Mouse (Mus musculus): ENCODE results near the gene Aif1.

The Aif1 gene

DNA sequence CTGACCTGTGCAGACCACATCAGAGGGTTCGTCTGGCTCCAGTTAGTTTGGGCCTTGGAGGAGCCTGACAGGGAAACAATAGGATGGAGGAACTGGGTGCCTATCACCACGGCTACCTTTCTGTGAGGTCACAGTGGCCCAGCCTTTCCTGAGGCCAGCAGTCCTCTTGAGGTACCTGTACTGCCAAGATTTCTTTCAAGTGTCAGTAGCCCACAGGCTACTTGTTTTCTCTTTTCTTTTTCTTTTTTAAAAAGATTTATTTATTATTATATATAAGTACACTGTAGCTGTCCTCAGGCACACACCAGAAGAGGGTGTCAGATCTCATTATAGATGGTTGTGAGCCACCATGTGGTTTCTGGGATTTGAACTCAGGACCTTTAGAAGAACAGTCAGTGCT lies at the start of gene Aif1:
Gene Aif1, minus strand, starts transcription at position 101 of the 400 bp plus-strand sequence.
- DNase-seq = no peak

DNA sequence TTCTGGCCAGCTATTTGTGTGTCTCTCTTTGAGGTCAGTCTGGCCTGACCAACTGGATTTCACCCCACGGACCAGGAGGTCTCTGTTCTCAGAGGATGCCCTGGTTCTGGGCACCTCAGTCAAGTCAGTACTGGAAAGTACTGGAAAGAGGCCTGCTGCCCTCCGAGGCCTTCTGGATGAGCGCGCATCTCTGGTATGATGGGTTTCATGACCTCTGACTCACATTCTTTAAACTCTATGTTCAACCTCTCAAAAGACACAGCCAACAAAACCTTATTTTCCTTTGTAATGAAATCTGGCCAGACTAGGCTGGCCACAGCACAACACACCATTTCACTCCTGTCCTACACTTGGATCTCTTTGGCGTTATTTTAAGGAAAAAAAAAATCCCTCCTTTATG lies 49.6 kb upstream of the Aif1 start:
- no peak for DNase-seq

DNA sequence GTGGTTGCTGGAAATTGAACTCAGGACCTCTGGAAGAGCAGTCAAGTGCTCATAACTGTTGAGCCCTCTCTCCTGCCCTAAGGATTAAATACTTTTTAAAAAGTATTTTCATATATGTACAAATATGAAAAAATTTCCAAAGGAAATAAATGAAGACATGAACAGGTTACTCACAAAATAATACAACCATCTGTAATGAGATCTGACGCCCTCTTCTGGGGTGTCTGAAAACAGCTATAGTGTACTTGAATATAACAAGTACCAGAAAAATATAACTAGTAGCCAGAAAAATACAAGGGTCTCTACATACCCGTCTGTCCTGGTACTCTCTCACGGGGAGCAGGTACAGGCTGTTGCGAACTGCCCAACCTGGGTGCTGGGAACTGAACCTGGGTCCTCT lies 48.8 kb upstream of the Aif1 start:
- no peak for DNase-seq

DNA sequence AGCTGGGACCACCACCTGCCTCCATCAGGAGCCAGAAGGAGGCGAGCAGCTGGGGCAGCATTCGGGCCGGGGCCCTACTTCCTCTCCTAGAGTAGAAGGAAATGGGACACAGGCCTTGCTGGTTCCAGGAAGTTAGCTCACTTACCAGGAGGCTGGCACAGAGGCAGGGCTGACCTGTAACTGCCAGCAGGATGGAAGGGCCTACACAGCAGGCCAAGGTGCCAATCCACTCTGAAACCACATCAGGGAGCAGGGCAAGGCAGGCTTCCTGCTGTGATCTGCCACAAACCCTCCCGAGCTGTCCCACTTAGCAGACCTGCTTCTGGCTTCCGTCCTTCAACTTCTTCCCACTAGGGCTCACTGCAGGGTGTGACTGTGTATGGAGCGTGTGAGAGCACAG lies 46.4 kb upstream of the Aif1 start:
- peak; percentile 58 to 72 for DNase-seq

DNA sequence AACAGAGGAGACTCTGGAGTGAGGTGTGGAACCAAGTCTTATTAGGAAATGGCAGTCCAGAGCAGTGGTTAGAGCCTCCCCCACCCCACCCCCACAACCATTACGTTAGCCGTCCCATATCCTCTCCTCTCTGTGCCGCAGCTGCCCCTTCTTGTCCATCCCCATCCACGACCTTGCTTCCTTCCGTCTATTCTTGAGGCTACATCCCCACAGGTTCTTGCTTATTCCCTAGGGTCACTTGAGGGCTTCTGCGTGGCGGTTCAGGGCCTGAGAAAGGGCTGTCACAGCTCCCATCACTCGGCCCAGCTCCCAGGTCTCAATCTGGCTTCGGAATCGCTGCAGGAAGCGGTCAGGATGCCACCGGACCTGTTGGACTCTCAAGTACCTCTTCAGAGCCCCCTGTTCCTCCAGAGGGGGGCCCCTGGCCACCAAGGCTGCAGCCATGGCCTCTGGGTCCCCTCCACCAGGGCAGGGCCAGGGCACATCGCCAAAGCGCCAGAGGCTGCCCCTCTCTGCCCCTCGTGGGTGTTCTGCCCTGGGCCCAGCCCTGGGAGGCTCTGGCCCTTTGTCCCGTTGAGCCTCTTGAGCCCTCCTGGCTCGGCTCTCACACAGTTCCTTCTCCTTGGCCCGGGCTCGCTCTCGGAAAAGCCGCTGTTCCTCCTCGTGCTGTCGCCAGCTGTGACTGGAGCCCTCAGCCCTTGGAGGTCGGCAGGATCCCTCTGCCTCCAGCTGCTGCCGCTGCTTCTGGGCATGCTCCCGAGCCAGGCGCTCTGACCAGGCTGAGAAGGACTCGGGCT lies 44.5 kb upstream of the Aif1 start, which contains the start of gene Gm16181:
Gene Gm16181, plus strand, starts transcription at position 679 of the 797 bp plus-strand sequence.
- DNase-seq = peak; percentile 62 to 85

DNA sequence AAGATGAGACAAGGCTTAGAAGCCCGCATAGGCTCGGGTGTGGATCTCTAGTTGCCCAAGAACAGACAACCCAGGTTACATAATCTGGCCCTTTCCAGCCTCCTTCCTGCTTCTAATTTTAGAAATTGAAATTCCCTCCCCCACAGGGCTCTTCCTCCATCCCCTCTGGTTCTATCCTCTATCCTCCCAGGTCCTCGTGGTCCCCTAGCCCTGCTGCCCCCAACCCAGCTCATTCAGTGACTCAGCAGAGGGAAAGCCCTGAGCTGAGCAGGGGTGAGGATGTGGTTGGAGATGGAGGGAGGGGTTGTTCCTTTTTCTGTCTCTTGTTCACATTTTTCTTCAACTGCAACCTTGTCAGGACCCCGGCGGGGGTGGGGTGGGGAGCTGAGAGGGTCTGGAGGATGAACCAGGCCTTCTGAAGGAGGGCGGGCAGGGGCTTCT lies 43.8 kb upstream of the Aif1 start:
- DNase-seq = peak in 1 of 2 experiments; percentile 43

DNA sequence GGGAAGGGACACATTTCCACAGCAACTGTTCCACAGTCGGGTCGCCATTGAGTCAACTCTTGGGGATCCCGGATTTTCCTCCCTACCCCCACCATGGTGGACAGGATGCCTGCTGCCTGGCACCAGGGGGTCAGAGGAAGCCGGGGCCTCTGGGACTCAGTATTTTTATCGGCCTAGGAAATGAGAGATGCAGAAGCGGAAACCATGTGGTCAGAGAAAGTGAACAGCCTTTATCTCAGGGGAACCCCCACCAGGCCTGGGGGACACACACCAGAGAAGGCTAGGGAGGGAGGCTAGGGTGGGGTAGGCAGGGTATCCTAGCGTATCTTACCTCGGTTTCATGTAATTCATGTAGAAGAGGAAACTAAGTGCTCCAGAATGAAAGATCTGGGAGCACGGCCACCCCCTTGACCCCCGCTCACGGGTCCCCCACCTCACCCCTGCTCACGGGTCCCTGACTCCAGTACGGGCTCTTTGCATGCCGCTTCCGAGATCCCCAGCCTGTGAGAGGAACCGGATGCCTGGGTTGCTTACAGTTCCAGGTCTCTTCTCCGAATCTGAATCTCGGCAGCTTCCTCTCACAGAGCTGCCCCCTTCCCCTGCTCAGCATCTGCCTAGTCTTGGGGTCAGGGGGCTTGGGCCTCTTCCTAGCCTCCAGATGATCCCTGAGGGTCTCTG lies 42.8 kb upstream of the Aif1 start:
- peak; percentile 62 to 75 for DNase-seq

DNA sequence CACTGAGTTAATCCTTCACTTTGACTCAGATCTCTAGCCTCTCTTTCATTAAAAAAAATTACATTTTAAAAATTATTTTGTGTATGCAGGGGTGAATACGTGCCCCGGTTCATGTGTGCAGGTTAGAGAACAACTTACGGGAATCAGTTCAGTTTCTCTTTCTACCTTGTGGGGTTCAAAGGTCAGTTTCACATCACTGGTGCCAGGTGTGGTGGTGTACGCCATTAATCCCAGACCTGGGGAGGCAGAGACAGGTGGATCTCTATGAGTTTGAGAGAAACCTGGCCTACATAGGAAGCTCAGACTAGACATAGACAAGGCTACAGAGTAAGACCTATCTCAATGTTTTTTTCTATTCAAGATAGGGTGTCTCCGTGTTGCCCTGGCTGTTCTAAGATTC lies 37.2 kb upstream of the Aif1 start:
- DNase-seq = no peak

DNA sequence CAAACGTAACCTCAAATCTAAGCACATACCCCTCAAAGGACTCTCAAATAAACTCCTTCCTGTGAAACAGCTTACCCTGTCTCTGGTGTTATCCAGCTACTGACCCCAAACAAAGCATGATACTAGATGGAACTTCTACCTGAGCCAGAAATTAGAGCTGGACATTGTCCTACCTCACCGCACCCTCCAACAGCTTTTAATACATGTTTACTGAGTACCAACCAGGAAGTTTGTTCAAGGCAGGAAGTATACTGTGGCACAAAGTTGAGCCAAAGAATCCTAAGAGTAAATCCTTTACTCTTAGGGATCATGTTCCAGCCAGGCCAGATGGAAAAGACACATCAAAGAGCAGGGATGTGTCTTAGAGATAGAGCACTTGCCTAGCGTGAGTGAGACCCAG lies 34.7 kb upstream of the Aif1 start:
- DNase-seq = no peak

DNA sequence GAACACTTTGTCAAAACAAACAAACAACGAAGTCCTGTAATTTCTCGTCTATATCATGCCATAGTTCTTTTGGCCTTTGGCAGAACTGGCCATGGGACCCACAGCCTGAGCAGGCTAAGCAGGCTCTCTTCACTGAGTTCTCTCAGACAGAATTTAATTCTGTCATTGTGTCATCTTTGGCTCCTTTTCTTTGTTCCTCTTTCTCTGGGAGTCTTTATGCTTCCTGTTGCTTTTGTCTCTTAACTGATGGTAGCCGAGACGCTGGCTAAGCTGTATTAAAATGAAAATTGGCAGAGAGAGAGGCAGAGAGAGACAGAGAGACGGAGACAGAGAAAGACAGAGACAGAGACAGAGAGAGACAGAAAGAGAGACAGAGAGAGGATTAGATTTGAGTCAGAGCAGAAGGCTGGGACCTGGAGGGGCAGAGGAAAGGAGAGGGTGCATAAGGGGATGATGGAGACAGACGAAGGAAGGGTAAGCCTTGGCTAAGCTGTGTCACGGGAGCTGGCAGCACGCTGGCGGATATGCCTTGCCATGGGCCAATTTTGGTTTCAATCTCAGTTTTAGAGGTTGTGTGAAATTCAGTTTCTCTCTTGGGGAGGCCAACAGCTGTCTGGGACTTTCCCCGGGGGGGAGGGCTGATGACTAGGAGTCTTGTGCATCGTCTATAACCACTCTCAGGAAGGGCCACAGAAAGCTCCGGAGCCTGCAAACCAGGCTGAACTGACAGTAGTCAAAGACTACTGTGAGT lies 34.1 kb upstream of the Aif1 start:
- DNase-seq = no peak

DNA sequence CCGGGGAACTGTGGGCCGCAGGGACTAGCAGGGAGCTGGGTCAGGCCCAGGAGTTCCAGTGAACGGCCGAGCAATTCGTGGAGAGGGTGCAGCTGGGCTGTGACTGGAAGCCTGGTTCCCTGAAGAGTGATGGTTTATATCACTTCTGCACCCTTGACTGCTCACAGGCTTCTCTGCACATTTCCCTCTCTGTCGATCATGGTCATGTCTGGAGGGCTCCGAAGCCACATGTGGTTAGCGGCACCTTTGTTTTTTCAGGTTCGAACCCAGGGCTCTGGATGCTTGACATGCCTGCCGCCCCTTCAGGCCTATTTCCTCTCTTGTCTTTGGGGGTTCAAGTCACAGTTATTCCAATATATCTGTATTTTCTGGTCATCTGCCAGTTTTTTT lies 29.5 kb upstream of the Aif1 start:
- DNase-seq = no peak

DNA sequence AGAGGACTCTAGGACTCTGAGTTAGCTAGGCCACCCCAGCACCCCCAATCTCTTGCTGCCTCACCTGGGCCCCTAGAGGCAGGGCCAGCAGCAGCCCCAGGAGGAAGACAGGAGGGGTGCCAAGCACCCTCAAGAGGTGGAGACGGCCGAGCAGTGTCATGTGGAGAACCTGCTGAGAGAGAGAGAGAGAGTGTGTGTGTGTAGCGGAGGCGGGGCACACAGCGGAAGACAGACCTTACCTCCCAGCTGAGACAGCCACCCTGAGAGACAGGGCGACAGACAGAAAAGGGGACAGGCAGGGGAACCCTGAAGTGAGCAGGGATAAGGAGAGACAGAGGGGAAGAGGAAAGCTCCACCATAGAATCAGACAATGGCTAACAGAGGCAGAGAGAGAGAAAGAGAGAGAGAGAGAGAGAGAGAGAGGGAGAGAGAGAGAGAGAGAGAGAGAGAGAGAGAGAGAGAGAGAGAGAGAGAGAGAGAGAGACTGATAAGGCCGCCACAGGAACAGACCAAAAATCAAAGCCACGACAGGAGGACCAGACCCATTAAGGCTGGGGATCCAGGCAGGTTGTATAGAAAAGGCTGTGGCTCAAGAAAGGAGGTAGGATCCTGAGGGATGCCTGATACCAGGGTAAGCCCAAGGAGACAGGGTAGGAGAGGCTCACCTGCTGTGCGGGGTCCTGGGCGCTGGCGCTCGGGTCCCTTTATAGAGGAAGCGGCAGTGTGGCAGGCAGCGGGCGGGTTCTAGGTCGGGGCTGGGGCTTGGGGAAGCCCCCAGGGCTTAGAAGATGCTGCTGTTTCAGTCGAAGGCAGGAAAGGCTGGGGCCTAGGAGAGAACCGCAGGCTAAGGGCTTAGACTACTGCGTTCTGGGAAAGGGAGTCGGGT lies 28.9 kb upstream of the Aif1 start, which contains the start of gene Lta:
Gene Lta, minus strand, starts transcription at position 858 of the 886 bp plus-strand sequence.
- no peak for DNase-seq

DNA sequence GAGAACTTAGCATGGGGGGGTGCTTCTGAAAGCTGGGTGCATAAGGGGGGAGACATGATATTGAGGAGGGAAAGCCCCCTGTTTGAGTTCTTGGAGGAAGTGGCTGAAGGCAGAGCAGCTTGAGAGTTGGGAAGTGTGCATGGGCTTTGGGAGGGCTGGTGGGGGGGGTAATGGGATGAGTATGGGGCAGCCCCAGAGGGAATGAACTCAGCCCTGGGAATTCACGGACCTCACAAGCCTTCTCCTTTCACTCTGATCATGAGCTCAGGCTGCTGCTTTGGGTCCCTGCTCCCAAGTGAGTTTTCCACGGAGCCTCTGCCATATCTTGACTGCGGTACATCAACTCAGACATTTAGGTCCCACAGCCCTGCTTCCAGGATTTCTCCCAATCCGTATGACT lies 26.6 kb upstream of the Aif1 start:
- DNase-seq = no peak

DNA sequence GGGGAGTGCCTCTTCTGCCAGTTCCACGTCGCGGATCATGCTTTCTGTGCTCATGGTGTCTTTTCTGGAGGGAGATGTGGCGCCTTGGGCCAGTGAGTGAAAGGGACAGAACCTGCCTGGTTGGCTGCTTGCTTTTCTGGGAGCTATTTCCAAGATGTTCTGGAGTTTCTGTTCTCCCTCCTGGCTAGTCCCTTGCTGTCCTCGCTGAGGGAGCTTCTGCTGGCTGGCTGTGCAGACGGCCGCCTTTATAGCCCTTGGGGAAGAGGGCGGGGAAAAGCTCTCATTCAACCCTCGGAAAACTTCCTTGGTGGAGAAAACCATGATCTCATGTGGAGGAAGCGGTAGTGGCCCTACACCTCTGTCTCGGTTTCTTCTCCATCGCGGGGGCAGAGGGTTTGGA lies 25.9 kb upstream of the Aif1 start, which contains the start of gene Tnf:
Gene Tnf, minus strand, starts transcription at position 221 of the 400 bp plus-strand sequence.
- DNase-seq = peak; percentile 67 to 80

DNA sequence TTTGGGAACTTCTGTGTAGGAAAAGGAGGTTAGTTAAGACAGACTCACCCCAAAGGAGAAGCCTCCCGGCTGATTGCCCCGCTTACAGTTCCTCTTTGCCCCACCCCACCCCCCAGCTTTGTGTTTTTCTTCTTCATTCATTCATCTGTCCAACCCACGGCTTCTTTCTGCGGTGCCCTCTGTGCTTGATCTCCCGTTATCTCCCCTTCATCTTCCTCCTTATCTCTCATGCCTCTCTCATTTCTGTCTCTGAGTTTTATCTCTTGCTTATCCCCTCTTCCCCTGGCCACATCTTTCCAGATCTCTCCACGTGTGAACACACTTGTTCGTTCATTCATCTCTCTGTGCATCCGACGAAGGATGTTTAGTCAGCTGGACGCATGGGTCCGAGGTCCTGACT lies 25.3 kb upstream of the Aif1 start:
- DNase-seq = no peak

DNA sequence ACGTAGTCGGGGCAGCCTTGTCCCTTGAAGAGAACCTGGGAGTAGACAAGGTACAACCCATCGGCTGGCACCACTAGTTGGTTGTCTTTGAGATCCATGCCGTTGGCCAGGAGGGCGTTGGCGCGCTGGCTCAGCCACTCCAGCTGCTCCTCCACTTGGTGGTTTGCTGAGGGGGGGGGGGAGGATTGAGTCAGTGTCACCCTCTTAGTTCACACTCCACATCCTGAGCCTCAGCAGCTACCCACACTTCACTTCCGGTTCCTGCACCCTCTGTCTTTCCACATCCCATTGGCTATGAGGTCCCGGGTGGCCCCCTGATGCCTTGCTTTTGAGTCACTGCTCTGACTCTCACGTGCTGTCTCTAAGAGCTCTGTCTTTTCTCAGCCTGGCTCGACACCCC lies 24.5 kb upstream of the Aif1 start:
- peak; percentile 53 to 55 for DNase-seq

DNA sequence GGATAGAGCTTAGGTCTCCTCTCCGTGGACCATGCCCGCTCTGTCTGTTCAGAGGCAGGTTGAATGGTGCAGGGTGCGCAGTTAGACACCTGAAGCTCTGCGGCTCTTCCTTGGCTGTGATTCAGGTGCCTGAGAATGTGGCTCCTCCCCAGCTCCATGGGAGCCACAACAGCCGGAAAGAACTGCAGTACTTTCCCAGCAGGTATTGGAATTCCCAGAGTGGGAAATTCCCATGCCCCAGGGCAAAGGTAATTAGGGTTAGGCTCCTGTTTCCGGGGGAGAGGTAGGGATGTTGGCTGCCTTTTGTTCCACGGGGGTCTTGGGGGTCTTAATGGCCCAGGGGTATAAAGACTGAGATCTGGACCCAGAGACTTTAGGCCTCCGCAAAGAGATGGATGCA lies 23.1 kb upstream of the Aif1 start:
- DNase-seq = no peak

DNA sequence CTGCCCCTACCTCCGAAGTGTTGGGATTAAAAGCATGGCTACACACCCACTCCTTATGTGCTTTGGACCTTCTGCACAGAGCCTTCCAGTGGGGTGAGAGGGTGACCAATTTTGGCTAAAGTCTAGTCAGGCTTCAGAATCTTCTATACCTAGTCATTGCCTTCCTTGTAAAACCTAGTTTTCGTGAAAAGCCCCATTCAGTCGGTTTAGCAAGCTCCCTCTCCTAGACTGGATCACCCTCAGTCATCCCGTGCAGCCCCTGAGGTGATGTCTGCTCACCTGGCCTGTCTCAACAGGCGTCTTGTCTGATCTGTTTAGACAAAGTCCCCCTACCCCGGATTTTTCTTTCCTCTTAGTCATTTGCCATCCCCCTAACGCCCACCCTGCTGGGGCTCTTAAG lies 22.2 kb upstream of the Aif1 start:
- no peak for DNase-seq

DNA sequence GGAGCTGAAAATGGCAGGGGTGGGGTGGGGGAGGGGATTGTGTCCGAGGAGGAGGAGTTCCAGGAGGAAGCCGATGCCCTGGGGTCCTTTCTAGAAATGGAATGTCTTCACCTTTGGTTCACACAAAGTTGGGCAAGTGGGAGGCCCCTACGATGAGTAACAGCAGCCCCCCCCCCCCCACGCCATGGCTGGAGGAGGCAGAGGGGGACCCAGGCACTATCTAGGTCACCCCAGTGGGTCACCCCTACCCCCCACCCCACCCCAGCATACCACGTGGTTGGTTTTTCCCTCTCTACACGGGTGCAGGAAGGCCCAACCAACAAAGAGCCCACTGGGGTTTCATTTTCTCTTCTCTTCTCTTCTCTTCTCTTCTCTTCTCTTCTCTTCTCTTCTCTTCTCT lies 21.3 kb upstream of the Aif1 start:
- no peak for DNase-seq

DNA sequence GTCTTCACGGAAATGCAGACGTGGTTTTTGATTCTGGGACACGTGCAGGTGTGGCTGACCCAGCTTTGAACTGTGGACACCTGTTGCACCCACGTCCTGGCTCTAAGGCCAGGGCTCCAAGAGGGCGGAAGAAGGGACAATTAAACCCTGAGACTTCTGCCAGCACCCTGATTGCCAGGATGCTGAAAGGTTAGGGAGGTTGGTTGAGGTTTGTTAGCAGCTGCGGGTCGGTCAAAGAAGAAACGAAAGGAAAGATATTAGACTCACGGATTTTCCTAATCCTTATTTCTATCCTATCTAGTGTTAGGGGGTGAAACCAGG lies 20.4 kb upstream of the Aif1 start:
- DNase-seq = no peak

DNA sequence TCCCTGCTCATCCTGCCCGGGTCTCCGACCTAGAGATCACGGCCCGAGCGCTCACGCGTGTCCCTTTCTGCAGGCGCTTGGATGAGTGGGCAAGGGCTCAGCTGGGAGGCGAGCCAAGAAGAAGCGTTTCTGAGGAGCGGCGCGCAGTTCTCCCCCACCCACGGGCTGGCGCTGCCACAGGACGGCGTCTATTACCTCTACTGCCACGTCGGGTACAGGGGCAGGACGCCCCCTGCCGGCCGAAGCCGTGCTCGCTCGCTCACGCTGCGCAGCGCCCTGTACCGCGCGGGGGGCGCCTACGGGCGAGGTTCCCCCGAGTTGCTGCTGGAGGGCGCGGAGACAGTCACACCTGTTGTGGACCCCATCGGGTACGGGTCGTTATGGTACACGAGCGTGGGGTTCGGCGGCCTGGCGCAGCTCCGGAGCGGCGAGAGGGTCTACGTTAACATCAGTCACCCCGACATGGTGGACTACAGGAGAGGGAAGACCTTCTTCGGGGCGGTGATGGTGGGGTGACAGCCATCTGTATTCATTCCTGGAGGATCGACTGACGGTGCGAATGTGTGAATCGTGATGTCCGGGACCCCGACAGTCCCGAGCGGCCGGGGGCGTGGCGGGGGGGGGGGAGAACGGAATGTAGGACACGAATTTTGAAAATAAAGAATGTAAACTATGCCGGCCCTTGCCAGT lies 19.9 kb upstream of the Aif1 start:
- DNase-seq = peak; percentile 88 to 90

Data from lung, postnatal 4 days (tissue).